Mouse (Mus musculus) ovary, adult 10 weeks (tissue): ENCODE measurements around the gene Tgfbr2. TPM values are rescaled to one million over a fixed set of nuclear protein-coding genes. Genes with fewer than 3 reads are reported as not detected.

ENCODE experiments used
- polyA plus RNA-seq: library from polyadenylated mRNA; stranded (reverse); fragments of 350-450 nt; fragmentation: Illumina TruSeq; extraction: RNeasy Lipid Tissue Mini Kit (QIAGEN cat#74804); gene quantifications from one replicate; pipeline ENCODE4 v1.2.3, GENCODE M21; 2014

Tgfbr2 gene
- 41.4 TPM for polyA plus RNA-seq

GRCm38 (mm10) chr9:116174481-116175461 is at the start of gene Tgfbr2:
TSS of gene Tgfbr2 (minus strand) at chr9:116175360.

